Mouse (Mus musculus): ENCODE measurements around the gene Tyms.

Gene Tyms

GRCm38 (mm10) chr5:30012726-30013503 is 60.5 kb downstream of the Tyms start, which contains the start of gene Il6:
Il6 (plus strand) TSS chr5:30013114.
- TF ChIP-seq GATA4 (IDR thresholded peaks at IDR 0.05; ENCODE audit: insufficient replicate concordance, low read length) = no peak
